Mouse (Mus musculus) neural tube, embryonic 15.5 days (tissue): ENCODE data around the gene D17Wsu92e. TPM values are rescaled to one million over a fixed set of nuclear protein-coding genes. Genes with fewer than 3 reads are reported as not detected.
A peak's percentile ranks its signal among the peaks of the same experiment; 100 is the strongest.

Experiments
- ATAC-seq: fragments of 200-750 bp; cut with Nextera tagmentation; 2 replicates; pipeline ENCODE4 v1.8.0; 2017; ENCODE audit warnings: mild to moderate bottlenecking, moderate TSS enrichment, moderate library complexity; ENCODE audit not compliant: low FRiP score
- H3K27ac ChIP-seq: fragments of 300-500 bp; sonication (generic); replicated peaks from 2 replicates; pipeline ENCODE4 v1.5.1; 2015; ENCODE audit warnings: mild to moderate bottlenecking, inconsistent platforms
- H3K27me3 ChIP-seq: fragments of 300-500 bp; sonication (generic); replicated peaks from 2 replicates; pipeline ENCODE4 v1.6.1; 2015; ENCODE audit warnings: inconsistent platforms
- H3K36me3 ChIP-seq: fragments of 300-500 bp; sonication (generic); 2 replicates; pipeline ENCODE4 v1.6.1; 2015; ENCODE audit warnings: inconsistent platforms
- H3K4me1 ChIP-seq: fragments of 300-500 bp; sonication (generic); 2 replicates; pipeline ENCODE4 v1.6.1; 2015; ENCODE audit warnings: inconsistent platforms
- H3K4me2 ChIP-seq: fragments of 300-500 bp; sonication (generic); 2 replicates; pipeline ENCODE4 v1.6.1; 2015; ENCODE audit warnings: inconsistent platforms, mild to moderate bottlenecking, moderate library complexity
- H3K4me3 ChIP-seq: fragments of 300-500 bp; sonication (generic); replicated peaks from 2 replicates; pipeline ENCODE4 v1.5.1; 2015; ENCODE audit warnings: mild to moderate bottlenecking, inconsistent platforms
- H3K9ac ChIP-seq: fragments of 300-500 bp; sonication (generic); replicated peaks from 2 replicates; pipeline ENCODE4 v1.6.1; 2015; ENCODE audit warnings: mild to moderate bottlenecking, inconsistent platforms
- H3K9me3 ChIP-seq: fragments of 300-500 bp; sonication (generic); replicated peaks from 2 replicates; pipeline ENCODE4 v1.6.1; 2016; ENCODE audit warnings: inconsistent platforms
- WGBS: fragments of 180-500 bp; shearing (Covaris S2); methylation state at CpG from one replicate; pipeline ENCODE4 v1.1.7; 2015; ENCODE audit warnings: mixed read lengths; 5-methylcytosine and 5-hydroxymethylcytosine counted together
- polyA plus RNA-seq: library from polyadenylated mRNA; unstranded; fragments of >200 nt; fragmentation: Nextera tagmentation; extraction: Ambion mirVana; gene quantifications from 2 replicates; pipeline ENCODE4 v1.2.1, GENCODE M21; 2015

Gene D17Wsu92e
- polyA plus RNA-seq, 1 experiment from 2014 or later, result 9.3 TPM

DNA sequence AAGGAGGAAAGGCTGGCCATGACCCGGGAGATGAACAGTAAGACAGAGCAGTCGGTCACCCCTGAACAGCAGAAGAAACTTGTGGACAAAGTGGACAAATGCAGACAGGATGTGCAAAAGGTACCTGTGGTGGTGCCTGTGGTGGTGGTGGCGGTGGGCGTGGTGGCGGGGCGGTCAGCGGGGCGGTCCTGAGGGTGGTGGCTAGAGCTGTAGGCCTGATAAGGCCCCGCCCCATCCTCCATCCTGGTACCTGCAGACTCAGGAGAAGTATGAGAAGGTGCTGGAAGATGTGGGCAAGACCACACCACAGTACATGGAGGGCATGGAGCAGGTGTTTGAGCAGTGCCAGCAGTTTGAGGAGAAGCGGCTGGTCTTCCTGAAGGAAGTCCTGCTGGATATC is 114.8 kb downstream of the D17Wsu92e start:
- Histone ChIP-seq H3K9me3 (no peaks in the 10 kb centered on the region), H3K4me2 (no peak overlapping the region), H3K27ac (no peak overlapping the region), H3K36me3 (peaks cover 9% of the 10 kb centered on the region), H3K4me1 (peaks cover 25% of the 10 kb centered on the region), H3K4me3 (no peak overlapping the region), H3K9ac (no peak overlapping the region), H3K27me3 (0 out of 2 replicates have a peak, but pooled peaks cover 8% of the 10 kb centered on the region)
- 47% methylated on average over 10 of the region's 10 CpGs for WGBS
- no peak for ATAC-seq

DNA sequence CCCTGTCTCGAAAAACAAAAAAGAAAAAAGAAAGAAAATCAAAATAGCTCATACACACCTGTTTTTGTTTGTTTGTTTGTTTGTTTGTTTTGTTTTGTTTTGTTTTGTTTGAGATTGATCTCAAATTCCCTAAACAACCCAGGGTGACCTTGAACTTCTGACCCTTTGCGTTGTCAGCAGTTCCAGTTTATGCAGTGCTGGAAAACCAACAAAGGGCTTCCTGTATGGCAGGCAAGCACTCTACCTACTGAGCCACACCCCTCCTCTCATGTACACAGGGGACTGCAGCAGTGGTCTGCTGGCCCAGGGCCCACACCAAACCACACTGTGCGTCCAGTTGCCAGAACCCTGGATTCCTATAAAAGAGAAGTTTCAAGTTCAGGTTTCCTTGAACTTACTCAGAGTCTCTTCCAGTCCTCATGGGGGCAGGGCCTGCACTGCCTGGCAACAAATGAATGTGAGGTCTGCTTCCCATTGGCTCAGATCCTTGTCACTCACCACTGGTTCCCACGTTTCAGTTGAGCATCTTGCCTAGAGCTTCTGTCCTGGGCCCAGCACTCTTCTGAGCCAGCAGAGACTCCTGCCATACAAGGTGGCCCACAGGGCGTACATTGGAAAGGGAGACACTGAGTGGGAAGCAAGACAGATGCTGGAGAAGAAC is 116.4 kb downstream of the D17Wsu92e start:
- Histone ChIP-seq H3K9ac (no peak overlapping the region), H3K4me2 (no peak overlapping the region), H3K4me3 (no peak overlapping the region), H3K27me3 (0 out of 2 replicates have a peak, but pooled peaks cover 8% of the 10 kb centered on the region), H3K4me1 (peaks cover 25% of the 10 kb centered on the region), H3K9me3 (no peaks in the 10 kb centered on the region), H3K36me3 (peaks cover 9% of the 10 kb centered on the region), H3K27ac (no peak overlapping the region)
- 65% methylated on average over 5 of the region's 5 CpGs for WGBS
- ATAC-seq, result no peak

DNA sequence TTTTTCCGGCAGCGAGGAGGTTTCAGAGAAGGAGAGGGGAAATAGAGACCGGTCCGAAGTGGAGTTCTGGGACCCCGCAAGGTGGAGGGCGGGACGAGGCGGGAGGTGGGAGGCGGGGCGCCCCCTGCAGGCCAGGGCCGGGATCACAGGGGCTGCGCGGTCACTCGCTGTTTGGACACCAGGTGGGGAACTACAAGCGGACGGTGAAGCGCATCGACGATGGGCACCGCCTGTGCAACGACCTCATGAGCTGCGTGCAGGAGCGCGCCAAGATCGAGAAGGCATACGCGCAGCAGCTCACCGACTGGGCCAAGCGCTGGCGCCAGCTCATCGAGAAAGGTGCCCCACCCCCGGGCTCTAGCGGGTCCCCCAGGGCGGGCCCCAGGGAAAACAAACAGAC is 117.9 kb downstream of the D17Wsu92e start:
- H3K27me3 ChIP-seq, result 0 out of 2 replicates have a peak, but pooled peaks cover 8% of the 10 kb centered on the region
- no peaks in the 10 kb centered on the region for H3K9me3 ChIP-seq
- H3K27ac ChIP-seq, result no peak overlapping the region
- H3K4me1 ChIP-seq, result peaks cover 14% of the 10 kb centered on the region
- H3K9ac ChIP-seq, result 0 out of 2 replicates have a peak overlapping the region, but pooled peaks have one; percentile 15
- H3K36me3 ChIP-seq, result peaks cover 9% of the 10 kb centered on the region
- peak overlapping the region; percentile 5; the same call in 1 of the 2 replicates for H3K4me3 ChIP-seq
- WGBS, result 2% methylated on average over 34 of the region's 34 CpGs
- peak; percentile 23; the same call in 1 of the 2 replicates for ATAC-seq
- H3K4me2 ChIP-seq, result peak overlapping the region; percentile 56

DNA sequence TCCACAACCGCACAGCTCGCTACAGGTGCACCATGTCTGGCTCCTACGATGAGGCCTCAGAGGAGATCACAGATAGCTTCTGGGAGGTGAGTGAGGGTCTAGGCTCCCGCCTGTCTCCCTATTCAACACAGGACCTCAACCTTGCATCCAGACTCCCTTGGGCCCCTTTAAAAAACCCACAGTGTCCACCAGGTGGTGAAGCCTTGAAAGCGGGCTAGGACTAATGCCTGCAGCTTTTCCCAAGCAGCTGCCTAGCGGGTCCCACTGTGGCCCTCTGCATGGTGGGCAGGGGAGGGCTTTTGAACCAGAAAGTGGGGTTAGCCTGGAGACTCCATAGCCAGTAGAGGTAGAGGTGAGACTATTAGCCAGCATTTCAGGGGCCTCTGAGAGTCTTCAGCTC is 118.6 kb downstream of the D17Wsu92e start:
- Histone ChIP-seq H3K4me3 (no peak overlapping the region), H3K9me3 (no peaks in the 10 kb centered on the region), H3K36me3 (peaks cover 9% of the 10 kb centered on the region), H3K27ac (no peak overlapping the region), H3K4me1 (peaks cover 13% of the 10 kb centered on the region), H3K9ac (no peak overlapping the region), H3K27me3 (0 out of 2 replicates have a peak, but pooled peaks cover 8% of the 10 kb centered on the region), H3K4me2 (no peak overlapping the region)
- WGBS, result 57% methylated on average over 6 of the region's 6 CpGs
- no peak for ATAC-seq

Other genes with a start within 250 kb of the D17Wsu92e start
- 229 and 253 TPM in 2 replicates for gene Nudt3, start 197.2 kb downstream of the D17Wsu92e start, polyA plus RNA-seq
- not detected in 2 replicates for gene RPS10-NUDT3, start 185.4 kb downstream of the D17Wsu92e start, polyA plus RNA-seq
- 483 and 558 TPM in 2 replicates for gene Rps10, start 184.0 kb downstream of the D17Wsu92e start, polyA plus RNA-seq
- 62.6 and 66.7 TPM in 2 replicates for gene Pacsin1, start 165.1 kb downstream of the D17Wsu92e start, polyA plus RNA-seq
- gene Spdef, start 91.7 kb downstream of the D17Wsu92e start, polyA plus RNA-seq, result 0.92 and 1.9 TPM in 2 replicates
- 211 and 227 TPM in 2 replicates for gene Snrpc, start 17.5 kb upstream of the D17Wsu92e start, polyA plus RNA-seq
- 6.0 and 6.1 TPM in 2 replicates for gene Uhrf1bp1, start 35.8 kb upstream of the D17Wsu92e start, polyA plus RNA-seq
- gene Anks1, start 88.7 kb upstream of the D17Wsu92e start, polyA plus RNA-seq, result 46.3 and 50.4 TPM in 2 replicates
- gene Taf11, start 89.2 kb upstream of the D17Wsu92e start, polyA plus RNA-seq, result 52.6 and 58.4 TPM in 2 replicates